Mouse (Mus musculus) midbrain, embryonic 11.5 days (tissue): ENCODE results near the gene Pcsk1n. TPM values are rescaled to one million over a fixed set of nuclear protein-coding genes. Genes with fewer than 3 reads are reported as not detected.

Experiments used
- ATAC-seq: fragments of 200-750 bp; cut with Nextera tagmentation; 2 replicates; pipeline ENCODE4 v1.8.0; 2017; ENCODE audit warnings: moderate TSS enrichment, moderate library complexity; ENCODE audit not compliant: low FRiP score
- DNase-seq: peaks from one replicate; pipeline ENCODE4 v3.0.0; 2015; ENCODE audit warnings: low spot score; ENCODE audit errors: missing footprints
- H3K27ac ChIP-seq: fragments of 300-500 bp; sonication (generic); 2 replicates; pipeline ENCODE4 v1.5.1; 2014; ENCODE audit warnings: low read depth, low read length
- H3K27me3 ChIP-seq: fragments of 300-500 bp; sonication (generic); 2 replicates; pipeline ENCODE4 v1.6.1; 2014; ENCODE audit warnings: mild to moderate bottlenecking, low read length, moderate library complexity, mixed read lengths; ENCODE audit not compliant: control insufficient read depth, insufficient read depth
- H3K36me3 ChIP-seq: fragments of 300-500 bp; sonication (generic); 2 replicates; pipeline ENCODE4 v1.6.1; 2014; ENCODE audit warnings: mild to moderate bottlenecking, low read length, moderate library complexity, mixed read lengths; ENCODE audit not compliant: control insufficient read depth, insufficient read depth
- H3K4me1 ChIP-seq: fragments of 300-500 bp; sonication (generic); 2 replicates; pipeline ENCODE4 v1.6.1; 2014; ENCODE audit warnings: low read length; ENCODE audit not compliant: control insufficient read depth, insufficient read depth
- H3K4me2 ChIP-seq: fragments of 300-500 bp; sonication (generic); 2 replicates; pipeline ENCODE4 v1.6.1; 2014; ENCODE audit warnings: mild to moderate bottlenecking, moderate library complexity
- H3K4me3 ChIP-seq: fragments of 300-500 bp; sonication (generic); 2 replicates; pipeline ENCODE4 v1.5.1; 2014; ENCODE audit warnings: low read depth, low read length
- H3K9ac ChIP-seq: fragments of 300-500 bp; sonication (generic); 2 replicates; pipeline ENCODE4 v1.6.1; 2014; ENCODE audit warnings: low read length
- H3K9me3 ChIP-seq: fragments of 300-500 bp; sonication (generic); 2 replicates; pipeline ENCODE4 v1.6.1; 2016; ENCODE audit warnings: low read length; ENCODE audit not compliant: control insufficient read depth
- WGBS: fragments of 180-500 bp; shearing (Covaris S2); extraction: QIAGEN DNeasy Blood & Tissue Kit; methylation state at CpG from one replicate; pipeline ENCODE4 v1.1.7; 2014; 5-methylcytosine and 5-hydroxymethylcytosine counted together
- polyA plus RNA-seq: library from polyadenylated mRNA; unstranded; fragments of >200 nt; fragmentation: Nextera tagmentation; extraction: Ambion mirVana; gene quantifications from 2 replicates; pipeline ENCODE4 v1.2.1, GENCODE M21; 2014

Pcsk1n gene
- polyA plus RNA-seq, 1 experiment from 2014 or later = 26.9 TPM

- no peak for DNase-seq
- ATAC-seq = no peak
- 0 out of 2 replicates have a peak, but pooled peaks cover 4% of the 10 kb centered on the region for H3K36me3 ChIP-seq
- no peaks in the 10 kb centered on the region for H3K4me1 ChIP-seq
- H3K4me3 ChIP-seq = no peak within 1 kb of the TSS
- no peak within 1 kb of the TSS for H3K4me2 ChIP-seq
- H3K27me3 ChIP-seq = peaks cover 9% of the 10 kb centered on the region
- no peak within 1 kb of the TSS for H3K27ac ChIP-seq
- no peaks in the 10 kb centered on the region for H3K9me3 ChIP-seq
- 11% methylated on average over 18 of the region's 19 CpGs for whole genome bisulfite sequencing
- H3K9ac ChIP-seq = no peak within 1 kb of the TSS
Measured at GRCm38 (mm10) chrX:7928270-7928790, 8.7 kb downstream of the Pcsk1n start, which contains the start of gene Eras. TSS of gene Eras (minus strand) at chrX:7928607.

- H3K27me3 ChIP-seq = no peaks in the 10 kb centered on the region
- no peaks in the 10 kb centered on the region for H3K4me1 ChIP-seq
- H3K9me3 ChIP-seq = no peaks in the 10 kb centered on the region
- H3K4me2 ChIP-seq = no peak overlapping the region
- no peak overlapping the region for H3K27ac ChIP-seq
- WGBS = 44% methylated on average over 11 of the region's 11 CpGs
- DNase-seq (no peak), ATAC-seq (no peak)
- no peak overlapping the region for H3K9ac ChIP-seq
- no peak overlapping the region for H3K4me3 ChIP-seq
- H3K36me3 ChIP-seq = 0 out of 2 replicates have a peak, but pooled peaks cover 2% of the 10 kb centered on the region
Measured at GRCm38 (mm10) chrX:7936874-7937273, 17.3 kb downstream of the Pcsk1n start.

GRCm38 (mm10) chrX:7937667-7938066 is 18.0 kb downstream of the Pcsk1n start:
- H3K9ac ChIP-seq = no peak overlapping the region
- WGBS = 95% methylated on average over 6 of the region's 6 CpGs
- H3K9me3 ChIP-seq = no peaks in the 10 kb centered on the region
- H3K27ac ChIP-seq = no peak overlapping the region
- no peaks in the 10 kb centered on the region for H3K27me3 ChIP-seq
- no peak overlapping the region for H3K4me2 ChIP-seq
- ATAC-seq = no peak
- 0 out of 2 replicates have a peak, but pooled peaks cover 2% of the 10 kb centered on the region for H3K36me3 ChIP-seq
- H3K4me1 ChIP-seq = no peaks in the 10 kb centered on the region
- no peak for DNase-seq
- H3K4me3 ChIP-seq = no peak overlapping the region

GRCm38 (mm10) chrX:7945618-7946017 is 26.0 kb downstream of the Pcsk1n start:
- Histone ChIP-seq H3K9me3 (no peaks in the 10 kb centered on the region), H3K36me3 (no peaks in the 10 kb centered on the region), H3K27ac (no peak overlapping the region), H3K4me2 (no peak overlapping the region), H3K4me1 (no peaks in the 10 kb centered on the region; the same call in 1 of the 2 replicates), H3K9ac (no peak overlapping the region), H3K27me3 (no peaks in the 10 kb centered on the region), H3K4me3 (no peak overlapping the region)
- DNase-seq = no peak
- 73% methylated on average over 8 of the region's 8 CpGs for WGBS
- ATAC-seq = no peak

GRCm38 (mm10) chrX:7947108-7947899 is 27.7 kb downstream of the Pcsk1n start, which contains the start of gene Hdac6:
TSS of gene Hdac6 (minus strand) at chrX:7947889.
- Histone ChIP-seq H3K9me3 (no peaks in the 10 kb centered on the region), H3K4me2 (peak within 1 kb of the TSS; percentile 53), H3K4me3 (peak within 1 kb of the TSS; percentile 43), H3K27me3 (no peaks in the 10 kb centered on the region), H3K27ac (no peak within 1 kb of the TSS; the same call in 1 of the 2 replicates), H3K9ac (peak within 1 kb of the TSS; percentile 48; the same call in 1 of the 2 replicates), H3K4me1 (no peaks in the 10 kb centered on the region; the same call in 1 of the 2 replicates), H3K36me3 (no peaks in the 10 kb centered on the region)
- peak; percentile 99 for ATAC-seq
- DNase-seq = peak; percentile 83
- 20% methylated on average over 34 of the region's 37 CpGs for WGBS

- Histone ChIP-seq H3K27ac (no peak overlapping the region; the same call in 1 of the 2 replicates), H3K4me3 (peak overlapping the region; percentile 25), H3K4me1 (no peaks in the 10 kb centered on the region; the same call in 1 of the 2 replicates), H3K27me3 (no peaks in the 10 kb centered on the region), H3K9ac (peak overlapping the region; percentile 47; the same call in 1 of the 2 replicates), H3K4me2 (peak overlapping the region; percentile 43), H3K9me3 (no peaks in the 10 kb centered on the region), H3K36me3 (no peaks in the 10 kb centered on the region)
- 10% methylated on average over 38 of the region's 38 CpGs for WGBS
- ATAC-seq = no peak
- DNase-seq = peak; percentile 98
Measured at GRCm38 (mm10) chrX:7947900-7948492, 28.4 kb downstream of the Pcsk1n start.

GRCm38 (mm10) chrX:7950091-7950490 is 30.5 kb downstream of the Pcsk1n start:
- Histone ChIP-seq H3K36me3 (no peaks in the 10 kb centered on the region), H3K9me3 (no peaks in the 10 kb centered on the region), H3K4me2 (no peak overlapping the region), H3K4me1 (no peaks in the 10 kb centered on the region; the same call in 1 of the 2 replicates), H3K9ac (no peak overlapping the region), H3K27ac (no peak overlapping the region), H3K27me3 (no peaks in the 10 kb centered on the region), H3K4me3 (no peak overlapping the region)
- DNase-seq = no peak
- WGBS = 96% methylated on average over 7 of the region's 7 CpGs
- no peak for ATAC-seq

- ATAC-seq (no peak), DNase-seq (no peak)
- H3K4me3 ChIP-seq = no peak overlapping the region
- H3K4me2 ChIP-seq = no peak overlapping the region
- no peaks in the 10 kb centered on the region for H3K4me1 ChIP-seq
- no peaks in the 10 kb centered on the region for H3K36me3 ChIP-seq
- H3K9me3 ChIP-seq = no peaks in the 10 kb centered on the region
- no peak overlapping the region for H3K27ac ChIP-seq
- H3K9ac ChIP-seq = no peak overlapping the region
- 89% methylated on average over 9 of the region's 9 CpGs for WGBS
- no peaks in the 10 kb centered on the region for H3K27me3 ChIP-seq
Measured at GRCm38 (mm10) chrX:7958868-7959267, 39.2 kb downstream of the Pcsk1n start.
